25 mouse cellular contexts compared by ENCODE assay signal in genomic region chr11:62891763-62892162, GRCm38 (mm10). TPM values are rescaled to one million over a fixed set of nuclear protein-coding genes. Genes with fewer than 3 reads are reported as not detected.
"Had no signal": no experiment of that assay in that cellular context is flagged by ENCODE, and none has a peak within 500 bp of the region (broad histone marks: within the 10 kb centered on the region; RNA-seq: fewer than 3 reads in every experiment).

No protein-coding gene starts in this region.

- ATAC-seq: forebrain, embryonic 13.5 days; forebrain, embryonic 14.5 days; forebrain, embryonic 15.5 days; forebrain, embryonic 16.5 days; forebrain, postnatal 0 days had no signal

- DNase-seq: cerebellum, adult 2 months; cerebellum, adult 8-10 months; cerebellum, adult 9-10 months; cerebellum, adult 9-11 months; cerebellum, postnatal 14 days; cerebellum, postnatal 25 days; cerebellum, postnatal 36 days; embryo, embryonic 11 days; forebrain, postnatal 0 days; gastrocnemius, adult 2 months; gastrocnemius, postnatal 10 days; gastrocnemius, postnatal 14 days; gastrocnemius, postnatal 25 days; gastrocnemius, postnatal 36 days; heart, adult 11 months; heart, adult 18-20 months; heart, adult 2 months had no signal

RNA-seq across cellular contexts. Expression of gene Cdrt4, which starts 59.2 kb away (rescaled TPM):
- total RNA-seq: common myeloid progenitor, adult 5-6 weeks; forebrain, postnatal 0 days; gastrocnemius, adult 18-20 months; gastrocnemius, adult 2 months; gastrocnemius, adult 8-10 months; gastrocnemius, postnatal 14 days; gastrocnemius, postnatal 36 days; granulocyte monocyte progenitor cell, adult 5-6 weeks; heart, adult 18-20 months; heart, adult 2 months had no signal
